Mouse (Mus musculus): Measurements from ENCODE around the gene Gm45194. TPM values are rescaled to one million over a fixed set of nuclear protein-coding genes. Genes with fewer than 3 reads are reported as not detected.

Gene Gm45194
- total RNA-seq (2014; rRNA removed) (0.66 and 1.1 TPM in 2 replicates), polyA plus RNA-seq (2015; fragmentation: Nextera tagmentation; extraction: Ambion mirVana) (0.18 and 0.62 TPM in 2 replicates)

DNA sequence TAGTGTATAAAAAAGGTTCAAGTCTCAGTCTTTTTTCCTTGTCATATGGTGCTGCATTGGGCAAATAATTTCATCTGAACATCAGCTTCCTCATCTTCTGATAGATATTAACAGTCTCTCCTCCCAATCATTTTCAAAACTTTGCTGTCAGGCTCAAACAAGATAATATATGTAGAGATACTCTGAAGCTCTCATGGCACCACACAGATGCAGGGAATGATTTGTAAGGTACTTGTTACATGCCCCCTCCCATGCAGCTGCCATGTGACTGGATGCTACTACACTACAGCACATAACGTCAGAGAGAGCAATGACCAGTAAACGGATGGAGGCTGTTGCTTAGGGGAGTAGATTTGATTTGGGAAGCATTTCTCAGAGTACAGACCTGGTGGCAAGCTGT lies at the start of gene Gm45194:
TSS of gene Gm45194 (plus strand) at position 301 of the 400 bp plus-strand sequence.
- H3K9me3 ChIP-seq (ENCODE audit: low read length): no peaks in the 10 kb centered on the region
- H3K4me3 ChIP-seq (ENCODE audit: low read depth, low read length): no peak within 1 kb of the TSS
- H3K4me2 ChIP-seq (ENCODE audit: low read depth, low read length, poor library complexity, severe bottlenecking): no peak within 1 kb of the TSS
- H3K27me3 ChIP-seq (ENCODE audit: insufficient read depth, low read length): no peaks in the 10 kb centered on the region
- DNase-seq (ENCODE audit: low spot score): no peak
- WGBS: 30% methylated on average over 2 of the region's 2 CpGs
- ATAC-seq (ENCODE audit: low FRiP score): no peak
- no peak within 1 kb of the TSS for H3K9ac ChIP-seq (replicated peaks; ENCODE audit: low read length, poor library complexity, severe bottlenecking)
- no peaks in the 10 kb centered on the region for H3K4me1 ChIP-seq (ENCODE audit: insufficient read depth, low read length)
- H3K27ac ChIP-seq (ENCODE audit: low read depth, low read length): no peak within 1 kb of the TSS
- H3K36me3 ChIP-seq (ENCODE audit: insufficient read depth, low read length): no peaks in the 10 kb centered on the region
- no peak for TF ChIP-seq CTCF (IDR thresholded peaks at IDR 0.05)

DNA sequence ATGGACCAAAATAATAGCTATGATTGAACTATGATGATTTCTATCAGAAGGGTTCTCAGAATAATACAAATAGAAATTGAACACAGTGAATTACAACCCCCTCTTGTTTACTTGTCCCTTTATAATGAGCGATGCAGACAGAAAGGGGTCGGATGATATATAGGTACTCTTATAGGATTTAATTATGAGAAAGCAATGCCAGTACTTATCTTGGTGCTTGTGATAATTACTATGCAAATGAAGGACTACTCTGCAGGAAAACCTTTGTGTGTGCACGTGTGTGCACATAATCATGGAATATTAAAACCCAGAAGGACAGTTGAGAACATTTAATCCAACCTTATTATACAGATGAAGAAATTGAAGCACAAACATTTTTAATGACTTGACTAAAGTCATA lies 35.3 kb upstream of the Gm45194 start:
- H3K4me1 ChIP-seq (ENCODE audit: insufficient read depth, low read length): no peaks in the 10 kb centered on the region
- H3K4me2 ChIP-seq (ENCODE audit: low read depth, low read length, poor library complexity, severe bottlenecking): no peak overlapping the region
- no peak overlapping the region for H3K27ac ChIP-seq (ENCODE audit: low read depth, low read length)
- DNase-seq (ENCODE audit: low spot score) (no peak), ATAC-seq (ENCODE audit: low FRiP score) (no peak)
- H3K4me3 ChIP-seq (ENCODE audit: low read depth, low read length): no peak overlapping the region
- no peak for TF ChIP-seq CTCF (IDR thresholded peaks at IDR 0.05)
- H3K9me3 ChIP-seq (ENCODE audit: low read length): no peaks in the 10 kb centered on the region
- 51% methylated on average over 3 of the region's 3 CpGs for WGBS
- H3K36me3 ChIP-seq (ENCODE audit: insufficient read depth, low read length): no peaks in the 10 kb centered on the region
- H3K9ac ChIP-seq (replicated peaks; ENCODE audit: low read length, poor library complexity, severe bottlenecking): no peak overlapping the region
- H3K27me3 ChIP-seq (ENCODE audit: insufficient read depth, low read length): no peaks in the 10 kb centered on the region

DNA sequence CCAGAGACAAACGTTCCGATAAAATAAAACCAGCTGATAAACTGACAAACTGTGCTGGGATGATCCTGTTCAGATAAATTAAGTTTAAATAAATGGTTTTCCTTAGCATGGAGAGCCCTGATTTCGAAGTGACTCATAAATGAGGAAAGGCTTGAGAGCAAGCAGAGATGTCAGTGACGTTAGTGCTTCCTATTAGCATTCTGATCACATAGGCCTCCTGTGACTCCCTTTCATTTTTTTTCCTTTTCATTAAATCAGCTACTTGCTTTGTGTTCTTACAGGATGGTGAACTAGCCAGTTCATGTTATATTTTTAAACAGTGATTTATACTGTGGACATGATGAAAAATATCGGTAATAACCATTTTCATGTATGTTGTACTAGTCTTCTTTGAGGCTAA lies 9.9 kb upstream of the Gm45194 start:
- H3K4me2 ChIP-seq (ENCODE audit: low read depth, low read length, poor library complexity, severe bottlenecking): no peak overlapping the region
- H3K4me3 ChIP-seq (ENCODE audit: low read depth, low read length): no peak overlapping the region
- H3K4me1 ChIP-seq (ENCODE audit: insufficient read depth, low read length): no peaks in the 10 kb centered on the region
- H3K36me3 ChIP-seq (ENCODE audit: insufficient read depth, low read length): no peaks in the 10 kb centered on the region
- H3K9ac ChIP-seq (replicated peaks; ENCODE audit: low read length, poor library complexity, severe bottlenecking): no peak overlapping the region
- DNase-seq (ENCODE audit: low spot score) (peak; percentile 9), ATAC-seq (ENCODE audit: low FRiP score) (no peak)
- H3K27ac ChIP-seq (ENCODE audit: low read depth, low read length): no peak overlapping the region
- no peak for TF ChIP-seq CTCF (IDR thresholded peaks at IDR 0.05)
- 60% methylated on average over 5 of the region's 5 CpGs for WGBS
- H3K27me3 ChIP-seq (ENCODE audit: insufficient read depth, low read length): no peaks in the 10 kb centered on the region
- no peaks in the 10 kb centered on the region for H3K9me3 ChIP-seq (ENCODE audit: low read length)

DNA sequence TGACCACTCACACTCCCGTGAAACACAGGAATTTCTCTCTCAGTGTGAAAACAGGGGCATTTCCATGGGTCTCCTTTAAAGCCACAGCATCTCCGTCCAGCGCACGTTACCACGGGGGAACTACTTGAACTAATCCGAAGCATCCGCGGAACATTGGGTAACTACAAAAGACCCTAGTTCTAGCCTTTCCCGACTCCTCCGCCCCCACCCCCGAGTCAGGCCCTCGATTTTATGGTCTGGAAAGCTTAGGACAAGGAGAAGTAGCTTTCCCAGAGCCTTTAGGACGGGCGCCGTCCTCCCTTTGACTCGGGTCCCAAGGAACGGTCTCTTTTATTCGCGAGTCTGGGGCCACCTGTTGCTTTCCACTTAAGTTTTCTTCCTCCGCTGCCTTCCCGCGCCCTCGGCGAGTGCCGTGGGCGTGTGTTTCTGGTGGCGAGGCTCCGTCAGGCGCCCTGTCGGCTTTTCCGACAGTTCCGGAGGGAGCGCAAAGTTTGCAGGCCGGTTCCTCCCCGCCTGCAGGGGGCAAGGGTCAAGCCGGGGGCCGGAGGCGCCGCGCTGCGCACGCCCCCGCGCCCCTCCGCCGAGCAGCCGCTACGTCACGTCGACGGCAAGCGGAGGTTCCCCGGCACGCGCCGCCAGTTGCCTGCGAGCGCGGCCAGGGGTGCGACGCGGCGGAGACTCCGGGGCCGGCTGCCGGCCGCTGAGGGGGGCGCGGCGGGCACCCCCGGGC lies 3.3 kb downstream of the Gm45194 start:
- Histone ChIP-seq H3K4me3 (ENCODE audit: low read depth, low read length) (peak overlapping the region; percentile 39), H3K4me1 (ENCODE audit: insufficient read depth, low read length) (no peaks in the 10 kb centered on the region), H3K27me3 (ENCODE audit: insufficient read depth, low read length) (no peaks in the 10 kb centered on the region), H3K27ac (ENCODE audit: low read depth, low read length) (no peak overlapping the region), H3K36me3 (ENCODE audit: insufficient read depth, low read length) (no peaks in the 10 kb centered on the region), H3K4me2 (ENCODE audit: low read depth, low read length, poor library complexity, severe bottlenecking) (peak overlapping the region; percentile 70), H3K9ac (replicated peaks; ENCODE audit: low read length, poor library complexity, severe bottlenecking) (no peak overlapping the region), H3K9me3 (ENCODE audit: low read length) (no peaks in the 10 kb centered on the region)
- ATAC-seq (ENCODE audit: low FRiP score) (peak; percentile 66), DNase-seq (ENCODE audit: low spot score) (no peak)
- no peak for TF ChIP-seq CTCF (IDR thresholded peaks at IDR 0.05)
- 19% methylated on average over 45 of the region's 71 CpGs for WGBS

DNA sequence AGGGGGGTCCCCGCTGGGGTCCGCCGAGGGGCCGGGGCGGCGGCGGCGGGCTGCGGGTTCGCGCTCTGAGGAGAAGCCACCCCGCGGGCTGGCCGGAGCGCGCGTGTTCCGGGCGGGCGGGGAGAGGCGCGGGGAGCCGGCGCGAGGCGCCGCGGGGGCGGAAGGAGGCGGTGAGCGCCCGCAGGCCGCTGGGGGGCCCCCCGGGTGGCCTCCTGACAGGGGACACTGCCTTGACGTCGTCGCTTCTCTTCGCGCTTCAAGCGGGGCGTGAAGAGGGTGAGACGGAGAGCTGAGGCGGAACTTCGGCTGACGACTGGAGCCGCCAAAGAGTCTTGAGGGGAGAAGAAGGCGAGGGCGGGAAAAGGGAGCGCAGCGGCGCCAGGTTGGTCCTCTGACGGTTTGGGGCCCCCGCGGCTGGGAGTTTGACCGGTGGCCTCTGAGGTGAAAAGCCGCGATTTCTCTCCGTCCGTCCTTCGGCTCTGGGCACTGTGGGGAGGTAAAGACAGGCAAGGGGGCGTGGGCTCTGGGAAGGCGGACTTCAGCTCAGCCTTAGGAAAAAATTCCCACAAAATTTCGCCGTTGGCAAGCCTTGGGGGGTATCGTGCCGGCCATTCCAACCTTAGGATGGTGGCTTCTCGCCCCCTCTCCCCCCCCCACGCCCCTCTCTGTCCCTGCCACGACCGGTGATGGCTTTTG lies 4.0 kb downstream of the Gm45194 start:
- no peak overlapping the region for H3K27ac ChIP-seq (ENCODE audit: low read depth, low read length)
- DNase-seq (ENCODE audit: low spot score): no peak
- H3K9ac ChIP-seq (replicated peaks; ENCODE audit: low read length, poor library complexity, severe bottlenecking): no peak overlapping the region

DNA sequence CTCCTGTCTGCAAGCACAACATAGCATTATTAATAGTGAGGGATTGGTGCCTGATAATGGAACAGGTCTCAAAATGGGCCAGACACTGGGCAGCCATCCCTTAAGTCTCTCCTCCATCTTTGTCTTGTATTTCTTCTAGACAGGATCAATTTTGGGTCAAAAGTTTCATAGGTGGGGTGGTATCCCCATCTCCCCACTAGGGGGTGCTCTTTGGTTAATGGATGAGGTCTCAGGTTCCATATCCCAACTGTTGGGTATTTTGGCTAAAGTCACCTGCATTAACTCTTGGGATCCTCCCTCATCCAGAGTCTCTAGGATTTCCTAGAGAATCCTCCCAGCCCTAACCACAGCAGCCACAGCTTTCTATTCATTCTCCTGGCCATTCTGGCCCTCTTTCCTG lies 26.2 kb downstream of the Gm45194 start:
- TF ChIP-seq CTCF (IDR thresholded peaks at IDR 0.05): no peak
- Histone ChIP-seq H3K27ac (ENCODE audit: low read depth, low read length) (no peak overlapping the region), H3K9me3 (ENCODE audit: low read length) (no peaks in the 10 kb centered on the region), H3K36me3 (ENCODE audit: insufficient read depth, low read length) (no peaks in the 10 kb centered on the region), H3K9ac (replicated peaks; ENCODE audit: low read length, poor library complexity, severe bottlenecking) (no peak overlapping the region), H3K4me3 (ENCODE audit: low read depth, low read length) (no peak overlapping the region), H3K27me3 (ENCODE audit: insufficient read depth, low read length) (no peaks in the 10 kb centered on the region), H3K4me1 (ENCODE audit: insufficient read depth, low read length) (no peaks in the 10 kb centered on the region), H3K4me2 (ENCODE audit: low read depth, low read length, poor library complexity, severe bottlenecking) (no peak overlapping the region)
- DNase-seq (ENCODE audit: low spot score) (no peak), ATAC-seq (ENCODE audit: low FRiP score) (no peak)

More for the DNA sequence above, 4.0 kb downstream of the Gm45194 start:
- H3K4me1 ChIP-seq (ENCODE audit: insufficient read depth, low read length): no peaks in the 10 kb centered on the region
- ATAC-seq (ENCODE audit: low FRiP score): peak; percentile 44; the same call in 1 of the 2 replicates
- H3K9me3 ChIP-seq (ENCODE audit: low read length): no peaks in the 10 kb centered on the region
- peak overlapping the region; percentile 70 for H3K4me2 ChIP-seq (ENCODE audit: low read depth, low read length, poor library complexity, severe bottlenecking)
- H3K4me3 ChIP-seq (ENCODE audit: low read depth, low read length): peak overlapping the region; percentile 39
- H3K36me3 ChIP-seq (ENCODE audit: insufficient read depth, low read length): no peaks in the 10 kb centered on the region
- no peak for TF ChIP-seq CTCF (IDR thresholded peaks at IDR 0.05)
- 27% methylated on average over 51 of the region's 70 CpGs for WGBS
- no peaks in the 10 kb centered on the region for H3K27me3 ChIP-seq (ENCODE audit: insufficient read depth, low read length)

Measured in midbrain, postnatal 0 days (tissue).